Comparison of ENCODE assay signal across 23 mouse cellular contexts in genomic region chr3:104389449-104389848, GRCm38 (mm10).
"Had no signal": no experiment of that assay in that cellular context is flagged by ENCODE, and none has a peak within 500 bp of the region (broad histone marks: within the 10 kb centered on the region; RNA-seq: fewer than 3 reads in every experiment).

No protein-coding gene starts in this region.

- H3K4me2 ChIP-seq: embryonic facial prominence, embryonic 12.5 days; embryonic facial prominence, embryonic 13.5 days; embryonic facial prominence, embryonic 15.5 days; forebrain, embryonic 12.5 days; forebrain, embryonic 13.5 days; forebrain, embryonic 15.5 days had no signal

- H3K9me3 ChIP-seq: embryonic facial prominence, embryonic 10.5 days; embryonic facial prominence, embryonic 12.5 days; embryonic facial prominence, embryonic 13.5 days; embryonic facial prominence, embryonic 15.5 days; forebrain, embryonic 12.5 days; forebrain, embryonic 13.5 days; forebrain, embryonic 15.5 days had no signal

- H3K27me3 ChIP-seq: embryonic facial prominence, embryonic 12.5 days; embryonic facial prominence, embryonic 13.5 days; embryonic facial prominence, embryonic 15.5 days; forebrain, embryonic 12.5 days; forebrain, embryonic 13.5 days; forebrain, embryonic 15.5 days had no signal

- H3K27ac ChIP-seq: embryonic facial prominence, embryonic 10.5 days; embryonic facial prominence, embryonic 12.5 days; embryonic facial prominence, embryonic 13.5 days; embryonic facial prominence, embryonic 15.5 days; forebrain, embryonic 10.5 days; forebrain, embryonic 13.5 days; forebrain, embryonic 15.5 days; gastrocnemius, adult 2 months; heart, adult 2 months had no signal

- H3K4me1 ChIP-seq: embryonic facial prominence, embryonic 10.5 days; embryonic facial prominence, embryonic 12.5 days had no signal

- H3K4me3 ChIP-seq: embryonic facial prominence, embryonic 10.5 days; embryonic facial prominence, embryonic 12.5 days; embryonic facial prominence, embryonic 13.5 days; embryonic facial prominence, embryonic 15.5 days; erythroblast, embryonic 14.5 days; forebrain, embryonic 10.5 days; forebrain, embryonic 12.5 days; forebrain, embryonic 13.5 days; forebrain, embryonic 15.5 days; gastrocnemius, adult 2 months; heart, adult 2 months had no signal

- H3K36me3 ChIP-seq: embryonic facial prominence, embryonic 10.5 days; embryonic facial prominence, embryonic 12.5 days; embryonic facial prominence, embryonic 13.5 days; embryonic facial prominence, embryonic 15.5 days; forebrain, embryonic 10.5 days; forebrain, embryonic 12.5 days; forebrain, embryonic 15.5 days had no signal

- DNase-seq: cerebellum, adult 2 months; cerebellum, adult 8-10 months; cerebellum, adult 9-10 months; cerebellum, adult 9-11 months; cerebellum, postnatal 14 days; cerebellum, postnatal 25 days; cerebellum, postnatal 36 days; embryo, embryonic 11 days; forebrain, postnatal 0 days; gastrocnemius, postnatal 36 days had no signal

- ATAC-seq: forebrain, embryonic 13.5 days; forebrain, embryonic 14.5 days; forebrain, embryonic 15.5 days; forebrain, embryonic 16.5 days; forebrain, postnatal 0 days had no signal

- H3K9ac ChIP-seq: embryonic facial prominence, embryonic 12.5 days; embryonic facial prominence, embryonic 13.5 days; embryonic facial prominence, embryonic 15.5 days; forebrain, embryonic 12.5 days; forebrain, embryonic 13.5 days; forebrain, embryonic 15.5 days; forebrain, postnatal 0 days had no signal
